Mouse (Mus musculus) hindbrain, postnatal 0 days (tissue): ENCODE data around the gene Mvk. TPM values are rescaled to one million over a fixed set of nuclear protein-coding genes. Genes with fewer than 3 reads are reported as not detected.

Source experiments
- ATAC-seq: fragments of 200-750 bp; cut with Nextera tagmentation; 2 replicates; pipeline ENCODE4 v1.8.0; 2017; ENCODE audit warnings: mild to moderate bottlenecking, moderate TSS enrichment, moderate library complexity
- DNase-seq: peaks from one replicate; pipeline ENCODE4 v3.0.0-alpha.2; 2015; ENCODE audit warnings: low spot score
- H3K27ac ChIP-seq: fragments of 300-500 bp; sonication (generic); 2 replicates; pipeline ENCODE4 v1.5.1; 2014; ENCODE audit warnings: mild to moderate bottlenecking
- H3K27me3 ChIP-seq: fragments of 300-500 bp; sonication (generic); 2 replicates; pipeline ENCODE4 v1.6.1; 2014; ENCODE audit warnings: low read length, mixed read lengths; ENCODE audit not compliant: insufficient read depth
- H3K36me3 ChIP-seq: fragments of 300-500 bp; sonication (generic); 2 replicates; pipeline ENCODE4 v1.6.1; 2014; ENCODE audit warnings: low read length, mixed read lengths; ENCODE audit not compliant: insufficient read depth
- H3K4me1 ChIP-seq: fragments of 300-500 bp; sonication (generic); 2 replicates; pipeline ENCODE4 v1.6.1; 2014; ENCODE audit warnings: antibody characterized with exemption, low read length, mixed read lengths; ENCODE audit not compliant: insufficient read depth
- H3K4me2 ChIP-seq: fragments of 300-500 bp; sonication (generic); 2 replicates; pipeline ENCODE4 v1.6.1; 2014; ENCODE audit warnings: low read depth, mild to moderate bottlenecking, low read length, moderate library complexity, mixed read lengths
- H3K4me3 ChIP-seq: fragments of 300-500 bp; sonication (generic); 2 replicates; pipeline ENCODE4 v1.5.1; 2014; ENCODE audit warnings: low read length
- H3K9ac ChIP-seq: fragments of 300-500 bp; sonication (generic); replicated peaks from 2 replicates; pipeline ENCODE4 v1.6.1; 2014; ENCODE audit warnings: mild to moderate bottlenecking, low read length, moderate library complexity, mixed read lengths
- H3K9me3 ChIP-seq: fragments of 300-500 bp; sonication (generic); 2 replicates; pipeline ENCODE4 v1.6.1; 2016; ENCODE audit warnings: low read length, mixed read lengths
- CTCF ChIP-seq: IDR thresholded peaks from 2 replicates; pipeline ENCODE4 v1.5.1; 2016; ENCODE audit warnings: antibody characterized with exemption, control low read depth, low read depth
- WGBS: fragments of 180-500 bp; shearing (Covaris S2); extraction: QIAGEN DNeasy Blood & Tissue Kit; methylation state at CpG from one replicate; pipeline ENCODE4 v1.1.7; 2014; 5-methylcytosine and 5-hydroxymethylcytosine counted together
- polyA plus RNA-seq: library from polyadenylated mRNA; unstranded; fragments of >200 nt; fragmentation: Nextera tagmentation; extraction: Ambion mirVana; gene quantifications from 2 replicates; pipeline ENCODE4 v1.2.1, GENCODE M21; 2015
- total RNA-seq: library from RNA; depleted of rRNA; stranded (reverse); fragments of >200 nt; gene quantifications from 2 replicates; pipeline ENCODE4 v1.2.3, GENCODE M21; 2014

Gene Mvk
- total and polyA plus RNA-seq, 2 experiments from 2014 or later = 71.9 to 143 TPM

GRCm38 (mm10) chr5:114464561-114464960, 20.5 kb downstream of the Mvk start:
- ATAC-seq (no peak), DNase-seq (no peak)
- H3K27me3 ChIP-seq = no peaks in the 10 kb centered on the region
- H3K4me1 ChIP-seq = peaks cover 6% of the 10 kb centered on the region; the same call in 1 of the 2 replicates
- H3K4me2 ChIP-seq = no peak overlapping the region
- H3K4me3 ChIP-seq = no peak overlapping the region
- no peak overlapping the region for H3K27ac ChIP-seq
- 87% methylated on average over 2 of the region's 2 CpGs for WGBS
- no peak for TF ChIP-seq CTCF
- no peaks in the 10 kb centered on the region for H3K36me3 ChIP-seq
- no peaks in the 10 kb centered on the region for H3K9me3 ChIP-seq
- no peak overlapping the region for H3K9ac ChIP-seq

GRCm38 (mm10) chr5:114465641-114466040, 21.6 kb downstream of the Mvk start:
- Histone ChIP-seq H3K4me2 (no peak overlapping the region), H3K9ac (no peak overlapping the region), H3K9me3 (no peaks in the 10 kb centered on the region), H3K4me3 (no peak overlapping the region), H3K4me1 (peaks cover 6% of the 10 kb centered on the region; the same call in 1 of the 2 replicates), H3K27me3 (no peaks in the 10 kb centered on the region), H3K27ac (no peak overlapping the region), H3K36me3 (no peaks in the 10 kb centered on the region)
- no peak for DNase-seq
- no peak for ATAC-seq
- TF ChIP-seq CTCF = no peak
- 58% methylated on average over 7 of the region's 7 CpGs for WGBS

GRCm38 (mm10) chr5:114467019-114467418, 22.9 kb downstream of the Mvk start:
- H3K4me2 ChIP-seq = peak overlapping the region; percentile 50
- WGBS = 7% methylated on average over 10 of the region's 11 CpGs
- DNase-seq (no peak), ATAC-seq (peak; percentile 13; the same call in 1 of the 2 replicates)
- no peaks in the 10 kb centered on the region for H3K9me3 ChIP-seq
- no peaks in the 10 kb centered on the region for H3K27me3 ChIP-seq
- H3K4me1 ChIP-seq = peaks cover 6% of the 10 kb centered on the region; the same call in 1 of the 2 replicates
- H3K27ac ChIP-seq = peak overlapping the region; percentile 71; the same call in 1 of the 2 replicates
- H3K9ac ChIP-seq = peak overlapping the region; percentile 51
- peak overlapping the region; percentile 17; the same call in 1 of the 2 replicates for H3K4me3 ChIP-seq
- no peaks in the 10 kb centered on the region for H3K36me3 ChIP-seq
- no peak for TF ChIP-seq CTCF

- Histone ChIP-seq H3K4me1 (peaks cover 6% of the 10 kb centered on the region; the same call in 1 of the 2 replicates), H3K9me3 (no peaks in the 10 kb centered on the region), H3K4me2 (peak overlapping the region; percentile 50), H3K4me3 (peak overlapping the region; percentile 17; the same call in 1 of the 2 replicates), H3K27ac (peak overlapping the region; percentile 71; the same call in 1 of the 2 replicates), H3K27me3 (no peaks in the 10 kb centered on the region), H3K9ac (peak overlapping the region; percentile 51), H3K36me3 (no peaks in the 10 kb centered on the region)
- WGBS = 0% methylated on average over 8 of the region's 13 CpGs
- DNase-seq = peak; percentile 91
- ATAC-seq = peak; percentile 85
- TF ChIP-seq CTCF = no peak
Measured at GRCm38 (mm10) chr5:114467430-114467829, 23.4 kb downstream of the Mvk start.

GRCm38 (mm10) chr5:114468007-114468406, 23.9 kb downstream of the Mvk start:
- Histone ChIP-seq H3K4me1 (peaks cover 6% of the 10 kb centered on the region; the same call in 1 of the 2 replicates), H3K27ac (peak overlapping the region; percentile 71; the same call in 1 of the 2 replicates), H3K9me3 (no peaks in the 10 kb centered on the region), H3K27me3 (no peaks in the 10 kb centered on the region), H3K9ac (peak overlapping the region; percentile 51; the same call in 1 of the 2 replicates), H3K4me2 (peak overlapping the region; percentile 50; the same call in 1 of the 2 replicates), H3K36me3 (no peaks in the 10 kb centered on the region), H3K4me3 (no peak overlapping the region)
- no peak for TF ChIP-seq CTCF
- no peak for DNase-seq
- WGBS = 53% methylated on average over 4 of the region's 4 CpGs
- ATAC-seq = no peak

- Histone ChIP-seq H3K4me1 (peaks cover 6% of the 10 kb centered on the region; the same call in 1 of the 2 replicates), H3K27ac (no peak overlapping the region), H3K36me3 (no peaks in the 10 kb centered on the region), H3K27me3 (no peaks in the 10 kb centered on the region), H3K9ac (no peak overlapping the region), H3K9me3 (no peaks in the 10 kb centered on the region), H3K4me3 (no peak overlapping the region), H3K4me2 (no peak overlapping the region)
- no peak for DNase-seq
- 84% methylated on average over 3 of the region's 3 CpGs for WGBS
- TF ChIP-seq CTCF = no peak
- ATAC-seq = no peak
Measured at GRCm38 (mm10) chr5:114470359-114470758, 26.3 kb downstream of the Mvk start.

GRCm38 (mm10) chr5:114474741-114475491, 30.8 kb downstream of the Mvk start:
- no peaks in the 10 kb centered on the region for H3K36me3 ChIP-seq
- no peak for ATAC-seq
- WGBS = 25% methylated on average over 35 of the region's 35 CpGs
- H3K4me1 ChIP-seq = no peaks in the 10 kb centered on the region
- peak overlapping the region; percentile 30; the same call in 1 of the 2 replicates for H3K4me2 ChIP-seq
- no peak for TF ChIP-seq CTCF
- H3K27me3 ChIP-seq = no peaks in the 10 kb centered on the region
- H3K9me3 ChIP-seq = no peaks in the 10 kb centered on the region
- no peak overlapping the region for H3K9ac ChIP-seq
- H3K27ac ChIP-seq = no peak overlapping the region
- DNase-seq = peak; percentile 55
- no peak overlapping the region for H3K4me3 ChIP-seq
